Mouse (Mus musculus): Measurements from ENCODE around the gene Urb2.
"Not testable (repeated sequence)": the region's sequence is repeated elsewhere in the genome, so short reads cannot be mapped to it uniquely, and the experiment has no call there.

The Urb2 gene

DNA sequence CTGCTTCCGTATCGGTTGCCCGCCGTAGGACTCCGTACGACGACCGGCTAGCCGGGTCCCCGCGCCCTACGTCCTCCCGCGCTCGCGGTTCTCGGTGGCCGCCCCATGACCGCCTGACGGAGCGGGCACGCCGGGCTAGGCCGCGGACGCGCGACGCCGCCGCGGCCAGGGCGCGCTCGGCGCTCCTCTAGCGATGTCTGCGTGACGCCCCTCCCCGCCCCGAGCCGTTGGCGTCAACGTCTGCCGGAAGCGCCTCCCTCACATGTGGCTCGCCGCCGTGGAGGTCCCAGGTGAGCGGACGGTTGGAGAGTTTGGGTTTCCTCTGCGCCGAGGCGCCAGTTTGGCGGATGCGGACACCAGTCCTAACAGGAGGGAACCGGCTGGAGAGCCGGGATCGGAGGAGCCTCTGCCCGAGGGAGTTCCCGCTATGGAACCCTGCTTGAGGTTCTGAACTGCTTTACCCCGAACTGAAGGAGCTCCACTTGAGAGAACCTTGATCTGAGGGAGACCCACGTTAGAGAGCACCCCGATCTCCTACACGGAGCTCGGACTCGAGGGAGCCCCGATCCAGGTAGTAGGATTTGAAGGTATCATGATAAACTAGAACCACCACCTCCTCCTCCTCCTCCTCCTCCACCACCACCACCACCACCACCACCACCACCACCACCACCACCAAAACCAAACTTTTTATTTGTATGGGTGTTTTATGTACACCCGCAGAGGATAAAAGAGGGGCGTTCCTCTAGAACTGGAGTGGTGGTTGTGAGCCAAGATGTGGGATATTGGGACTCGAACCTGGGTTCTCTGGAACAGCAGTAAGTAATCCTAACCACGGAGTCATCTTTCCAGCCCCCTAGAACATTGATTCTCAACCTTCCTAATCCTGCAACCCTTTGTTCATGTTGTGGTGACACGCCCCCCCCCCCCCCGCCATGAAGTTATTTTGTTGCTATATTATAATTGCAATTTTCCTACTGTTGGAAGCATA is at the start of gene Urb2, which contains the start of gene Taf5l:
TSS of gene Urb2 (plus strand) at position 272 of the 991 bp plus-strand sequence.
TSS of gene Taf5l (minus strand) at position 161 of the 991 bp plus-strand sequence.
- in situ Hi-C loops (cut with MseI, MboI): no loop called here

DNA sequence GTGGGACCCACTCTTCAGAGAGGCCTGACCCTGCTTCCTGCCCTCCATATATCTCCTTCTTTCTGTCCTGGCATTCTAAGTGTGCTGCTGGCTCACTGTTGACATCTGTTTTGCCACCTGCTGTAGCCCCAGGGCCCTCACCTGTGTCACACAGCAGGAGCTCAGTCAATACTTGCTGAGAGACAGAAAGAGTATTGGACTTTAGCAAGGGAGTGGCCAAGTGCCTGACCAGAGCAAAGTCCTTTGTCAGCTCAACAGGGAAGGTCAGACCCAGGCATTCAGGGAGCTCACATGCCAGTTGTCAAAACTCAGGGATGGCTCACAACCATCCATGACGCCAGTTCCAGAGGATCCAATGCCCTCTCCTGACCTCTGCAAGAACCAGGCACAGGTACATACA is 47.8 kb upstream of the Urb2 start:
- in situ Hi-C loops (cut with MseI, MboI): no loop called here

DNA sequence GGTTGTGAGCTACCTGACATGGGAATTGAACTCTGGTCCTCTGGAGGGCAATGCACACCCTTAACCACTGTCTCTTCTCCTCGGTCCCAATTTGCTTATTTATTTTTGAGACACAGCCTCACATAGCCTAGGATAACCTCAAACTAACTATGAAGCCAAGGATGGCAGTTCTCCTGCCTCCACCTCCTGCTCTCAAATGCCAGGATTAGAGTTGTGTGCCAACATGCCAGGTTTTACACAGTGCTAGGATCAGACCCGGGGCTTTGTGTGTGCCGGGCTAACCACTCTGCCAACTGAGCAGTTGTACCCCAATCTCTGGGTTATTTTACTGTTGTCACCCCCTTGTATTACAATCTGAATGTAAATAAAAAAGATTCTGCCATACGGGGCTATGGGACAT is 43.8 kb upstream of the Urb2 start:
- in situ Hi-C loops (cut with MseI, MboI): no loop called here

DNA sequence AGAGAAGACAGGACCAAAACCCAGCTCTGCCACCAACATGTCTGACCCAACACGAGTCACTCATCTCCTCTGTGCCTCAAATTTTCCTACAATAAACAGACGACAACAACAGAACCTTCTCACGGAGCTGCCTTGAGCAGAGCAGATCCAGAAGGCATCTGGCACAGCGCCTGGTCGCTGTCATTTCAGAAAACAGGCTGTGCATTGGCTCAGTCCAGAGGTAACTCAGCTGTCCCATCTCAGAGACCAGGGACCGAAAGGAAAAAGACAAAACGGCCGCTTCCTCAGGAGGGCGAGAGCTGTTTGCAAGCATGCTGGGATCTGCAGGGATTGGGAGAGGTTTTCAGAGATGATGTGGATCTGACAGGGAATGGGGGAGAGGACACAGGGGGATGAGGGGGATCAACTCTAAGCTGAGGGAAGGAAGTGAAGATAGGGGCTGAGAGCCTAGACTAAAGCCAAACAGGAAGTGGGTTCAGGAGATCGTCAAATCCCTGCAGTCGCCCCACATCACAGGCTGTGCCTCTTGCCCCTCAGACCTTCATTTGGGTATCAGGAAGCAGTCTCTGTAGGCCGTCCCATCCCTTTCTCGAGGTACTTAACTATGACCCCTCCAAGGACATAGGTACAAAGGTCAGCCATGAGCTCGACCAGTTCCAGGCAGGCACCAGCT is 43.0 kb upstream of the Urb2 start:
- in situ Hi-C loops (cut with MseI, MboI): no loop called here

DNA sequence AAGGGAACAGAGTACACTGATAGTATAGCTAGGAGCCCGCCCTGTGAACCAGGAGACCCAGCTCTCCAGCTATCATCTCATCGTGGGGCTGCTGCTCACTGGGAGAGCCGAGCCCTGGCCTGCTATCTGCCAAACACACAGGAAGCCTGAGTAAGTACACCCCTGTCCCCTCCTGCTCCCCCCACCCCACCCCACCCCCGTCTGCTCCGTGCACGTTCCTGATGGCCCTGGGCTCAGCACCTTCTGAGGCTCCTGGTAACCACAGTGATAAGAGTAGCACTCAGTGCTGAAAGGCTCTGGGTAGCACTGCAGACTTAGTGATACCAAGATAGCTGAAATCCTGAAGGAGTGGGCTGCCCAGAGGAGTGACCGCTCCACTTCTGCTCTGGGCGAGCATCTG is 42.4 kb upstream of the Urb2 start:
- in situ Hi-C loops (cut with MseI, MboI): no loop called here

DNA sequence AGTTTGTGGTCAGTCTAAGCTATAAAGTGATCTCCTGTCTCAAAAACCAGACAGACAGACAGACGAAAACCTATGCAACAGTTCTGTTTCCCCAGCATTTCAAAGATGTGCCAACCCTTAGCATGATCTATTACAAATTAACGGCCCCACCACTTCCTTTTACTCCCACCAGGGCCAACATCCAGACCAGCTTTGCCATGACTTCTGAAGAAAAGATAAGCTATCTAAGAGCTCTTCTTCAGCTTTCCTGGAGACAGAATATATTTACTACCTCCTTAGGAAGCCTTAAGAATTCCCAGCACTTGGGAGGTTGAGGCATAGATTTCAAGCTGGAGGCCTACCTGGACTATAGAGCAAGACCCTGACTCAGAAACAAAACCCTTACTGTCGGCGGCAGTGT is 41.1 kb upstream of the Urb2 start:
- in situ Hi-C loops (cut with MseI, MboI): no loop called here

DNA sequence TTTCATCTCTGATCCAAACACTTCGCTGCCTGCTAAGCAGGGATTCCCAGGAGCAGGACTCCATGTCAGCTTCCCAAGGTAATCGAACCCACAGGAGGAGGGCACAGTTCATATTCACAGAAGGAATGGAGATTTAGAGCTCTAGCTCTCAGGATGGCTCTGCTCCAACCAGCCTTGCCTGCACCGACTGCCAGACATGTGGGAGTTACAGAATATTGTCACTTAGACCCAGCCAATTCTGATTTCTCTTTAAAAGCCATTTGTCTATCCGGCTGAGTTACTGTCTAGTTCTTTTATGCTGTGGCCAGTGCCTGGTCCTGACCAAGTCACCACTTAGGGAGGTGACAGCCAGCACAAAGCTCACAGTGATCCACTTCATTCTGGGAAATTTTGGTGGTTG is 39.6 kb upstream of the Urb2 start:
- in situ Hi-C loops (cut with MseI, MboI): no loop called here

DNA sequence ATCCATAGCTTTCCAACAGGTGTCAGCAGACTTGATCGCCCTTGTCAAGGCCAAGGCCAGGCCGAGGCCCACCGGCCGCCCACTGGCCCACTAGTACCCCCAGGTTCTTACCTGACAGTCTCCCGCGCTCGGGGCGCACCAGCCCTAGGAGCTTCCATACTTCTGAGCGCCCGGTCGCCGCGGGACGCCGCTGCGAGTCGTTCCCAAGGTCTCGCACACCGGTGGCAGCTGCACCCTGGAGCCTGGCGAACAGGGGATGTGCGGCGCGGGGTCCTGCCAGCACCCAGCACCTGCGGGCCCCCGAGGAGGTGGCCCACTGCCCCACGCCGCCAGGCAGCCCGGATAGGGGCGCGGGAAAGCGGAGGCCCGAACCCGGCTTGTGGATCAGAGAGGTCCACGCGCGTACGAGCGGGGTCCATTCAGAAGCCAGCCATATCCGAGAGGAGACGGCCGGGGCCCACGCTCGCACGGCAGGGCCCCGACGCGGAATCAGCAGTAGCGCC is 39.0 kb upstream of the Urb2 start:
- in situ Hi-C loops (cut with MseI, MboI): no loop called here

DNA sequence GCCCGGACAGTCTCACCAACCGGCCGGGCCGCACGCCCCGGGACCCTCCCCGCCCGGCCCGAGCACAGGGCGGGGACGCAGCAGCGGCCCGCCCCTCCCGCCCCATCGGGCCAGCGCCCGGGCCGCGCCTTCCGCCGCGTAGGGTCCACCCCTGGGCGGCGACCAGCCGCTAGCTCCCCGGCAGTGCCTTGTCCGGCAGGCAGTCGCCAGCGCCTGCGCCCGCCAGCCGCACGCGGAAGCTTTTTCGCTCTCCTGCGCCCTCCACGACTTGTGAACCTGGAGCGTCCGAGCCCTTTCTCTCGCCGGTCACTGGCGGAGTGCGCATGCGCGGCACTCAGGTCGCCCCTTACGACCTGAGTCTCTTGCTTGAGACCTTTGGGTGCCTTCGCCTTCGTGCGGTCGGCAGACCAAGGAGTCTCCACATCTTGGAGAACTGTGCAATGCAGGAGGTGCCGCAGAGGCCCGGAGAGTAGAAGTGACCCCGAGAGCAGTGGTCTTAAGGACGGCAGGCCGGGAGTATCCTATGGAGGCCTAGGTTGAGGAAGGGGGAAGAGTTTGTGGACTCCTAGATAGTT is 38.4 kb upstream of the Urb2 start, which contains the start of gene Abcb10:
TSS of gene Abcb10 (minus strand) at position 297 of the 575 bp plus-strand sequence.
- in situ Hi-C loops (cut with MseI, MboI): no loop called here

DNA sequence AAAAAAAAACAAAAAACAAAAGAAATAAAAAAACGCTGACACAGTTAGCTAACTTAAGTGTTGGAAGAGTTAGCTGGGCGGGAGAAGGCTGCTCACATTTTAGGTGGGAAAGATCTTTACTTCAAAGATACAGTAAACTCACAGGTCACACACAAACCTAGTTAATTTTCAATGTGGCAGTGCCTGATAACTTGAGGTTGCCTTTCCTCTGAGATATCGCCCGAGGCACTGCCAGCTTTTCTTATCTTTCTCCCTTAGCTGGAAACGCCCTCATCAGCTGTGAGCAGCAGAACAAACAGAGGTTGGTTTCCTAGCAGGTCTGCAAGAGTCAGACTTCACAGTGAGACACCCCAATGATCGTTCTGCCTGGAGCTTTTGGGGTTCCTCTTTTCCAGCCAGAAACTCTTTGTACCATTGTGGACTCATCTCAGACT is 32.7 kb upstream of the Urb2 start:
- in situ Hi-C loops (cut with MseI, MboI): no loop called here

DNA sequence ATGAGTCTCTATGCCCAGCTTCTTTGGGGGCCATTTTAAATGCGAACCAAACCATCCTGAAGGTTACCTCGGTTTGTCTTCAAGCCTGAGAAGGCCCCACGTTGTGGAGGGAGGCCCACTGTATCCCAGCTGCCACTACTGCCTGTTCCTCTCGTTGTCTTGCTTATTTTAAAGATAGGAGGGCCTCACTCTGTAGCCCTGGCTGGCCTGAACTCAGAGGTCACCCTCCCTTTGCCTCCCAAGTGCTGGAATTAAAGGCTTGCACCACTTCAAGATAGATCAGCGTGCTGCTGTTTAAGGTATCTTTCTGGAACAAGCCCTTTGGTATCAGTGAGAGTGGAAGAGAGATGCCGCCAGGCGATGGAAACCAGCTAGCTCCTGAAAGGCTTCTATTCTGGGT is 32.2 kb upstream of the Urb2 start:
- in situ Hi-C loops (cut with MseI, MboI): no loop called here

DNA sequence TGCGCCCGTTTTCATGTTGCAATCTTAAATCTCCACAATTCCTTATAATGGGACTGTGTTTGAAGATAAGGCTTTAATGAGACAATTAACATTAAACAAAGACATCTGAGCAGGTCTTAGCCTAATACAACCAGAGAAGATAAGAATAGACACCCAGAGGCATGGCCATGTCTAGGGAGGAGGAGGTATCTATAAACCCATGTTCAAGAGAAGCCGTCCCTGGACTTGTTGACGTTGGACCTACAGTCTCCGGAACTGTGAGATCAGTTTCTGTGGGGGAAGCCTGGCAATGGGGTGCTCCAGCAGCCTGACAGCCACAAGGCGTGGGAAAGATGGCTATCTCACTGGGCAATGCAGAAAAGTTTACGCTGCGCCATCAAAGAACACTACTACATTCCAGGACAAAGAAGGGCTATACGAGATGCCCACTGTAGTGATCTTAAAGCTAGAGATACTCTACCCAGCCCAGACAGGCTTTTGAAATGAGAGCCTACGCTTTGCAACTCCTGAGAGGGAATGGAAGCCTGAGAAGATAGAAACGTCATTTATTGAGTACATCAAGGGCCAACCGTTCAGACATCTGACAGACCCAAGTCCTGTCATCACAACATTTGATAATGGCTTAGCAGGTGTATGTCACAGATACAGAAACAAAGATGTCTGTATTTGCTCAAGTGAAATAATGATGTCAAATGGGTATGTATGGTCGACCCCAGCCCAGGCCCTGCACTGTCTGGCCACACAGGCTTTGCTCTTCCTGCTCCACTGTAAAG is 30.8 kb upstream of the Urb2 start:
- in situ Hi-C loops (cut with MseI, MboI): no loop called here

DNA sequence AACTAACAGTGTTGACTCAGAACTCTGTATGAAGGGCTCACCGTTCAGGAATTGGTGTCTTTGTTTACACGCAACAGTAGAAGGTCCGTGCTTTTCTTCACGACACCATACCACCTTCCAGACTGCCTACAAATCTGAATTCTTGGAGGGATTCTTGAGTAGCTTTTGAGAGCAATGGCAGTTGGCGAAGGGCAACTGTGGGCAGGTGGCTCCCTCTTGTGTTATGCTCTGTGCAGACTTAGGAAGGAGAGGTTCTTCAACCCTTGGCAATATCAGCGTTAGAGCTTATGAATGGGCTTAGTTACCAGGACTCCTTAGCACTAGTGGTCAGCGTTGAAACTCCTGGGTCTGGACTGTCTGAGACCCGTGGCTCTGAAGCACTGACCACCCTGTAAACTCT is 28.7 kb upstream of the Urb2 start:
- in situ Hi-C loops (cut with MseI, MboI): no loop called here

DNA sequence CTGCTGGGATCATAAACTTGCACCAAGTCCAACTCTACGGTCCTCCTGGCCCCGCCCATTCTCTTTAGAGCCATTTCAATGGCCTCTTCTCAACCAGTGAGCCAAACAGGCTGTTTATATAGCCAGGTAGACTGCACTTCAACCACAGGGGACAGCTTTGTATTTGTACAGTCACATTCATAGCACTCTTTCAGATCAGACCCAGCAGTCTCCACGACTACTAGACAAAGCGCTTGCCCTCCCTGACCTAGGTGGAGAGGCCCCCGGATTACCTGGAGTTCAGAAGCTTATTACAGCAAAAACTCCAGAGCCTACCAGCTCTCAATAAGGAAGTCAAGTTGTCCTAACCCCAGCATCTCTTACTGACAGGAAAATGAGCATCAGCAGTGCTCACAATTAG is 27.7 kb upstream of the Urb2 start:
- in situ Hi-C loops (cut with MseI, MboI): no loop called here

DNA sequence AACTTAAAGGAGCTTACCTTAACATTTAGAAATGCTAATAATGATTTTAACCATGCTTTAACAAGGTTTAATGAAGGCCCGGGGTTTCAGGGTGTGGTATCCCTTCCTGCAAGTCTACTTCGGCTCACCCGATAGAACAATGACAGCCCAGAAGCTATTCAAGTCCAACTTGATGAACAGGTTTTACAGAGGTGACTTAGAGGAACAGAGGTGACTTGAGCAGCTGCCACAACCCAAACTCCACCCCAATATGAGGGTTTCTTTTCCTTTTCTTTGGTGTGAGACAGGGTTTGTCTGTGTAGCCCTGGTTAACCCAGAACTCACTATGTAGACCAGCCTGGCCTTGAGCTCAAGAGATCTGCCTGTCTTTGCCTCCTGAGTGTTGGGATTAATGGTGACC is 27.3 kb upstream of the Urb2 start:
- in situ Hi-C loops (cut with MseI, MboI): no loop called here

DNA sequence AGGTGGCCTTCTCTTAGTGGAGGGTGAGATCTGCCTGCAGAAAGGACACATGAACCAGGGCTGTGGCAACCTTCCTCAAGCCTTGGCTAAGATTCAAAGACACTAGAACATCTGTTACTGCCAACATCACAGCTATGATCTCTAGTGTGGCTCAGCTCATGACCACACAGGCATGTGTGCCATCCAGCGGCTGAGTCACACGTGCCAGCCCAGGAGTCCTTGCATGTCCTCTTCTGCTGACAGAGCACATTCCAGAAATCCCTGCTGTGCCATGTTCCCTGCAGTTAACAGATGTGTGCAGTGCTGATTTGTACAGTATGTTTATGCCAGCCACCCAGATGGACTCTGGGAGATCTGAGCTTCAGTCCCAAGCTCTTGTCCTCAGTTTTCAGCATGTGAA is 21.7 kb upstream of the Urb2 start:
- in situ Hi-C loops (cut with MseI, MboI): no loop called here

DNA sequence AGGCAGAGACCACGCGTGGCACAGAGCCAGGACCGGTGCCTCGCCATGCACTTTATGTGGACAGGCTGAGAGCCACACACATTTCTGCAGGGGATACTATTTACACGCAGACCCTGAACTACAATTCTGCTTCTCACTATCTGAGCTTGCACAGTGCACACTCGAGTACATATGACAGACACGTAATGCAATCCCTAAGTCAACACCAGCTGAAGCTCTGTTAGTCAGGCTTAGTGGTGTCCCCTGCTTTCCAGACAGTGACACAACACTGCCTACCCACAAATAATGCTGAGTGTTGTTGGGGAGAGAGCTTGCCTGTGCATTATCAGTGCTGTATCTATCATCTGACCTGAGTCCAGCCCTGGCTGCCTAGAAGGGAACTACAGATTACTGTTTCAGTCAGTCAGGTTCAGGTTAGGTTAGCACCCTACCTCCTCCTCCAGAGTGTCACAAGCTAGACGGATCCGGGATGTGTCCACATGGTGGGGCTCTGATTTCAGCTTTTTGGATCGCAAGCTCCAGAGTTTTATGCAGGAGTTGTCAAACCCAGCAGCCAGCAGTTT is 18.7 kb upstream of the Urb2 start:
- in situ Hi-C loops (cut with MseI, MboI): no loop called here

DNA sequence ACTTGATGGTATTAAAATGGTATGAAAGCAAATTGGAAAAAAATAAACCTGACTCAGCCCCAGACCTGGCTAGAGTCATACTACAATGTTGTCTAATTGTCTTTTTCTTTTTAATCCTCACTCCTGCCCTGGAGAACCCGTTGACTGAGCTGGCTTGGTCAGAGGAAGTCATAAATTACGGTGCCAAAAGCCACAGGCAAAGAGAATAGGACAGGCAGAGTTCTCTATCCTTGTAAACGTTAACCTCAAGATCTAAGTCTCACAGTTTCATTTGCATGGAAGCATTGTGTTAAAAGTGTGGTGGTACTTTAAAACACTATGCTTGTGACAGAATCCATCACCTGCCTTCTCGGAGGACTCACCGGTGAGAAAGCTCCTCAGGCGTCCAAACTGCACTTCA is 13.5 kb upstream of the Urb2 start:
- in situ Hi-C loops (cut with MseI, MboI): no loop called here

DNA sequence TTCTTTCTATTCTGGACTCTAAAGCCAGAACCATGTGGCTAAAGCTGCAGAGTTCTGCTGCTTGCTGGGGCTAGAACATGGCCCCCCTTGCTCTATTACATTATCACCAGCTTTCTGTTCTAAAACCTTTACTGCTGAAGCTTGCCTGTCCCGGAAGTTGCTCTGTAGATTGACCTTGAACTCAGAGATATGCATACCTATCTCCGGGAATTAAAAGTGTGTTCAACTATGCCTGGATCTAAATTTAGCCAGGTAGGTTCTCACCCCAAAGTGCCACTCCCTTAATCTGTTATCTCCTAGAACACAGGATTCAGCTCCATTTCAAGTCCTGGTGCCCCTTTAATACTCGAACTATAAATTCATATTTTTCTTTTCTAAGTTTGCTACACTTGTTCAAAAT is 9.7 kb upstream of the Urb2 start:
- in situ Hi-C loops (cut with MseI, MboI): no loop called here

DNA sequence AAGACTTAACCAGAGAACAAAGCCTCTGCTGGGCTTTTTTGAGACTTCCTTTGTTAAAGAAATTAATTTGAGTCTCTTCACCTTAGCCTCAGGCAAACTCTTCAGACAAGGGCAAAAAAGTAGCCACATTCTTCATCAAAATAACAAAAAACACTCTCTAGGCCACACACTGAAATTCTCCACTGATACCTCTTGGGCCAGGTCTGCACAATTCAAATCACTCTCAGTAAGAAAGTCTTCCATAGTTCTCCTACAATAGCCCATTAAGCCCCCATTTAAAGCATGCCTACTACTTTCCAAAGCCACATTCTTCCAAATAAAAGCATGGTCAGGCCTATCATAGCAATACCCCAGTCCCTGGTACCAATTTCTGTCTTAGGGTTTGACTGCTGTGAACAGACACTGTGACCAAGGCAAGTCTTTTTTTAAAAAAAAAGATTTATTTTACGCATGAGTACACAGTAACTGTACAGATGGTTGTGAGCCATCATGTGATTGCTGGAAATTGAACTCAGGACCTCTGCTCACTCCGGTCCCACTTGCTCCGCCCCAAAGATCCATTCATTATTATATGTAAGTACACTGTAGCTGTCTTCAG is 9.2 kb upstream of the Urb2 start:
- in situ Hi-C loops (cut with MseI, MboI): no loop called here

DNA sequence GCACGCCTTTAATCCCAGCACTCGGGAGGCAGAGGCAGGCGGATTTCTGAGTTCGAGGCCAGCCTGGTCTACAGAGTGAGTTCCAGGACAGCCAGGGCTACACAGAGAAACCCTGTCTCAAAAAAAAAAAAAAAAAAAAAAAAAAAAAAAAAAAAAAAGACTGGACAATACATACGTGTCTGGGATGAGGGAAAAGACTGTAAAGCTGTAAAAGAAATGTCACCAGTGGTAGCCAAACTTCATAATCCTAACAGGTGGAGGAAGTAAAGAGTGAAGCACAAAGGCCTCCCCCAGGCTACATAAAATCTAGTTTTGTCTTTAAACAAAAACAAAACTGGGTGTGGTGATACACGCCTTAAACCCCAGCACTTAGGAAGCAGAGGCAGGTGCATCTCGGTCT is 7.0 kb upstream of the Urb2 start:
- in situ Hi-C loops (cut with MseI, MboI): not testable (repeated sequence)
